Mouse (Mus musculus): ENCODE measurements around the gene Aipl1. TPM values are rescaled to one million over a fixed set of nuclear protein-coding genes. Genes with fewer than 3 reads are reported as not detected.

Gene Aipl1
- 0.43 and 0.72 TPM in 2 replicates for polyA plus RNA-seq (2015; fragmentation: Nextera tagmentation; extraction: Ambion mirVana)

- no peak within 1 kb of the TSS for H3K4me3 ChIP-seq
- ATAC-seq (ENCODE audit: borderline replicate concordance, extremely low read depth, low FRiP score, low TSS enrichment), result no peak
- no peak within 1 kb of the TSS for H3K4me2 ChIP-seq
- no peaks in the 10 kb centered on the region for H3K9me3 ChIP-seq
- no peak within 1 kb of the TSS for H3K9ac ChIP-seq
- no peak within 1 kb of the TSS for H3K27ac ChIP-seq
- WGBS, result 48% methylated on average over 4 of the region's 4 CpGs
- peaks cover 8% of the 10 kb centered on the region for H3K4me1 ChIP-seq
- H3K27me3 ChIP-seq, result peaks cover 6% of the 10 kb centered on the region
- no peaks in the 10 kb centered on the region for H3K36me3 ChIP-seq
These were observed at the start of gene Aipl1 for GRCm38 (mm10) chr11:72037409-72037808. TSS of gene Aipl1 (minus strand) at chr11:72037509.

- WGBS, result 39% methylated on average over 11 of the region's 11 CpGs
- no peak overlapping the region for H3K4me2 ChIP-seq
- peaks cover 3% of the 10 kb centered on the region; the same call in 1 of the 2 replicates for H3K4me1 ChIP-seq
- no peak overlapping the region for H3K4me3 ChIP-seq
- no peak overlapping the region for H3K9ac ChIP-seq
- H3K36me3 ChIP-seq, result no peaks in the 10 kb centered on the region
- ATAC-seq (ENCODE audit: borderline replicate concordance, extremely low read depth, low FRiP score, low TSS enrichment), result no peak
- no peaks in the 10 kb centered on the region for H3K9me3 ChIP-seq
- no peak overlapping the region; the same call in 1 of the 2 replicates for H3K27ac ChIP-seq
- H3K27me3 ChIP-seq, result no peaks in the 10 kb centered on the region
These were observed 49.1 kb upstream of the Aipl1 start for GRCm38 (mm10) chr11:72086251-72087046.

- H3K27ac ChIP-seq, result no peak overlapping the region
- no peaks in the 10 kb centered on the region for H3K36me3 ChIP-seq
- H3K4me1 ChIP-seq, result peaks cover 3% of the 10 kb centered on the region; the same call in 1 of the 2 replicates
- no peak for ATAC-seq (ENCODE audit: borderline replicate concordance, extremely low read depth, low FRiP score, low TSS enrichment)
- no peak overlapping the region for H3K4me3 ChIP-seq
- H3K9me3 ChIP-seq, result no peaks in the 10 kb centered on the region
- no peak overlapping the region for H3K9ac ChIP-seq
- no peaks in the 10 kb centered on the region for H3K27me3 ChIP-seq
- no peak overlapping the region for H3K4me2 ChIP-seq
- WGBS, result 87% methylated on average over 15 of the region's 15 CpGs
These were observed 47.0 kb upstream of the Aipl1 start for GRCm38 (mm10) chr11:72084337-72084736.

GRCm38 (mm10) chr11:72082601-72083000 lies 45.3 kb upstream of the Aipl1 start:
- Histone ChIP-seq H3K9me3 (no peaks in the 10 kb centered on the region), H3K27me3 (no peaks in the 10 kb centered on the region), H3K4me1 (peaks cover 3% of the 10 kb centered on the region; the same call in 1 of the 2 replicates), H3K36me3 (no peaks in the 10 kb centered on the region), H3K27ac (no peak overlapping the region), H3K4me3 (no peak overlapping the region), H3K9ac (no peak overlapping the region), H3K4me2 (no peak overlapping the region)
- 86% methylated on average over 4 of the region's 4 CpGs for WGBS
- ATAC-seq (ENCODE audit: borderline replicate concordance, extremely low read depth, low FRiP score, low TSS enrichment), result no peak

- Histone ChIP-seq H3K27me3 (no peaks in the 10 kb centered on the region), H3K36me3 (no peaks in the 10 kb centered on the region), H3K4me3 (no peak overlapping the region), H3K27ac (no peak overlapping the region), H3K4me2 (no peak overlapping the region), H3K9me3 (no peaks in the 10 kb centered on the region), H3K9ac (no peak overlapping the region), H3K4me1 (no peaks in the 10 kb centered on the region)
- no peak for ATAC-seq (ENCODE audit: borderline replicate concordance, extremely low read depth, low FRiP score, low TSS enrichment)
- WGBS, result 80% methylated on average over 6 of the region's 6 CpGs
These were observed 43.2 kb upstream of the Aipl1 start for GRCm38 (mm10) chr11:72080461-72080860.

- H3K9me3 ChIP-seq, result no peaks in the 10 kb centered on the region
- H3K27me3 ChIP-seq, result no peaks in the 10 kb centered on the region
- no peaks in the 10 kb centered on the region for H3K36me3 ChIP-seq
- no peak overlapping the region for H3K9ac ChIP-seq
- 49% methylated on average over 4 of the region's 4 CpGs for WGBS
- H3K4me2 ChIP-seq, result no peak overlapping the region
- ATAC-seq (ENCODE audit: borderline replicate concordance, extremely low read depth, low FRiP score, low TSS enrichment), result no peak
- no peak overlapping the region for H3K4me3 ChIP-seq
- no peak overlapping the region for H3K27ac ChIP-seq
- H3K4me1 ChIP-seq, result no peaks in the 10 kb centered on the region
These were observed 41.3 kb upstream of the Aipl1 start for GRCm38 (mm10) chr11:72078647-72079046.

GRCm38 (mm10) chr11:72078056-72078455 lies 40.7 kb upstream of the Aipl1 start:
- Histone ChIP-seq H3K4me2 (no peak overlapping the region), H3K4me3 (no peak overlapping the region), H3K9ac (no peak overlapping the region), H3K27ac (no peak overlapping the region), H3K27me3 (no peaks in the 10 kb centered on the region), H3K9me3 (no peaks in the 10 kb centered on the region), H3K36me3 (no peaks in the 10 kb centered on the region), H3K4me1 (no peaks in the 10 kb centered on the region)
- 51% methylated on average over 3 of the region's 3 CpGs for WGBS
- ATAC-seq (ENCODE audit: borderline replicate concordance, extremely low read depth, low FRiP score, low TSS enrichment), result no peak

GRCm38 (mm10) chr11:72074230-72074629 lies 36.9 kb upstream of the Aipl1 start:
- Histone ChIP-seq H3K9ac (no peak overlapping the region), H3K4me1 (no peaks in the 10 kb centered on the region), H3K4me2 (no peak overlapping the region), H3K27me3 (no peaks in the 10 kb centered on the region), H3K9me3 (no peaks in the 10 kb centered on the region), H3K36me3 (no peaks in the 10 kb centered on the region), H3K27ac (no peak overlapping the region), H3K4me3 (no peak overlapping the region)
- no peak for ATAC-seq (ENCODE audit: borderline replicate concordance, extremely low read depth, low FRiP score, low TSS enrichment)
- 65% methylated on average over 13 of the region's 13 CpGs for WGBS

- WGBS, result 22% methylated on average over 6 of the region's 6 CpGs
- no peak overlapping the region for H3K9ac ChIP-seq
- no peak overlapping the region for H3K27ac ChIP-seq
- no peak overlapping the region for H3K4me3 ChIP-seq
- no peaks in the 10 kb centered on the region for H3K27me3 ChIP-seq
- ATAC-seq (ENCODE audit: borderline replicate concordance, extremely low read depth, low FRiP score, low TSS enrichment), result no peak
- no peaks in the 10 kb centered on the region for H3K4me1 ChIP-seq
- H3K4me2 ChIP-seq, result no peak overlapping the region
- H3K9me3 ChIP-seq, result no peaks in the 10 kb centered on the region
- H3K36me3 ChIP-seq, result no peaks in the 10 kb centered on the region
These were observed 35.1 kb upstream of the Aipl1 start for GRCm38 (mm10) chr11:72072331-72072905.

- Histone ChIP-seq H3K27ac (no peak overlapping the region), H3K4me3 (no peak overlapping the region), H3K9ac (no peak overlapping the region), H3K27me3 (no peaks in the 10 kb centered on the region), H3K4me1 (no peaks in the 10 kb centered on the region), H3K36me3 (no peaks in the 10 kb centered on the region), H3K4me2 (no peak overlapping the region), H3K9me3 (no peaks in the 10 kb centered on the region)
- no peak; the same call in 1 of the 2 replicates for ATAC-seq (ENCODE audit: borderline replicate concordance, extremely low read depth, low FRiP score, low TSS enrichment)
- WGBS, result 68% methylated on average over 9 of the region's 9 CpGs
These were observed 33.4 kb upstream of the Aipl1 start for GRCm38 (mm10) chr11:72070733-72071132.

GRCm38 (mm10) chr11:72068026-72068425 lies 30.7 kb upstream of the Aipl1 start:
- WGBS, result 62% methylated on average over 7 of the region's 7 CpGs
- Histone ChIP-seq H3K27me3 (no peaks in the 10 kb centered on the region), H3K9me3 (0 out of 2 replicates have a peak, but pooled peaks cover 5% of the 10 kb centered on the region), H3K4me1 (no peaks in the 10 kb centered on the region), H3K27ac (no peak overlapping the region), H3K4me2 (no peak overlapping the region), H3K36me3 (no peaks in the 10 kb centered on the region), H3K9ac (no peak overlapping the region), H3K4me3 (no peak overlapping the region)
- no peak for ATAC-seq (ENCODE audit: borderline replicate concordance, extremely low read depth, low FRiP score, low TSS enrichment)

GRCm38 (mm10) chr11:72067326-72067725 lies 30.0 kb upstream of the Aipl1 start:
- H3K9ac ChIP-seq, result no peak overlapping the region
- H3K4me2 ChIP-seq, result no peak overlapping the region
- 64% methylated on average over 5 of the region's 5 CpGs for WGBS
- H3K4me3 ChIP-seq, result no peak overlapping the region
- H3K36me3 ChIP-seq, result no peaks in the 10 kb centered on the region
- no peak for ATAC-seq (ENCODE audit: borderline replicate concordance, extremely low read depth, low FRiP score, low TSS enrichment)
- 0 out of 2 replicates have a peak, but pooled peaks cover 5% of the 10 kb centered on the region for H3K9me3 ChIP-seq
- H3K27ac ChIP-seq, result no peak overlapping the region
- H3K27me3 ChIP-seq, result no peaks in the 10 kb centered on the region
- H3K4me1 ChIP-seq, result no peaks in the 10 kb centered on the region

All from lung, embryonic 15.5 days (tissue).